Mouse (Mus musculus): ENCODE measurements at regions not wholly inside any gene's neighbourhood (a gene's known extent, or its start where the extent isn't known, plus 50 kb on each side); places are given as distances from the start of the nearest gene placed in this dataset.
A peak's percentile ranks its signal among the peaks of the same experiment; 100 is the strongest.

DNA sequence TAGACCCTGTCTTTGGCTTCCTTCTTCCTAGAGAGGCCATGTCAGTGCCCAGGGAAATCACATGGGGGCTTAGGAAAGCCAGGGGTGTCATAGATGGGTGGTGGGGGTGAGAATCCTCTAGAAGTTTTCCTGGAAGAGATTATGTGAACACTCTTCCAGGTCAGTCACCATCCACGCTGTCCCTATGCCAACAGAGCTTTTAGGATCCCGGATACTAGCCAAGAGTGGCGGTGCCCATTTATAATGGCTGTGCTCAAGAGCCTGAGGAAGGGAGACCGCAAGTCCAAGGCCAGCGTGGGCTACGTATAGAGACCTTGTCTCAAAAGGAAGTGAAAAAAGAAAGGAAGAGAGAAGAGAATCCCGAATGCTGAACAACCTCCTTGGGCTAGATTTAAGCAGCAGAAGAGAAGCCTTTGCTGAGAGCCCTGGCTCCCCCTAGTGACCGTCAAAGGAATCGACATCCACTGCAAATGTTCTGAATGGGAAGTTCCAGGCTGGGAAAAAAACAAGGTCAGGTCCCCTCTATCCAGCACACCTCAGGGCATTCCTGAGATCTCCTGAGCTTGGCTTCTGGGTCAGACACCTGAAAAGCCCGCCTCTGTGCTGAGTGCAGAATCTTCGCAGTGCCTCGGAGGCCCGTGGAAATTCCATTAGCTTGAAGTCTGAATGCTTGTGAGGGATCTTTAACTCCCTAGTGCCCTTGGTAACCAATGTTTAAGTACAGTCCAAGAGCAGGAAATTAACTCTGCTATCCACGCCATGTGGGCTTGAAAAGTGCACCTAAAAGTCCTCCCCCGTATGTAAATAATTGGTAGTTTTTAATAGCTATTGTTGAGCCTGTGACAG lies 50.5 kb upstream of the Cdh5 start:
- Histone ChIP-seq H3K36me3 (ENCODE audit: control insufficient read depth, insufficient read depth) (no peaks in the 10 kb centered on the region), H3K4me3 (no peak overlapping the region), H3K27me3 (ENCODE audit: control insufficient read depth, insufficient read depth, insufficient read length) (peaks cover 6% of the 10 kb centered on the region), H3K79me2 (ENCODE audit: control insufficient read depth, insufficient read depth) (no peaks in the 10 kb centered on the region), H3ac (ENCODE audit: control insufficient read depth, insufficient read length) (no peak overlapping the region), H3K4me2 (ENCODE audit: low read depth) (peak overlapping the region; percentile 45)
- TF ChIP-seq POLR2A (IDR thresholded peaks at IDR 0.05; ENCODE audit: insufficient read length, low read depth) (no peak), POLR2AphosphoS2 (IDR thresholded peaks at IDR 0.05; ENCODE audit: insufficient read length, low read depth) (no peak), E2F4 (IDR thresholded peaks at IDR 0.05; ENCODE audit: insufficient read depth) (no peak), SRF (IDR thresholded peaks at IDR 0.05; ENCODE audit: control insufficient read depth, insufficient read length, low read depth) (no peak), MYOD1 (IDR thresholded peaks at IDR 0.05; ENCODE audit: control insufficient read depth in 1 of 3, insufficient read length in 2 of 3, low read depth in 2 of 3) (no peak), TCF12 (IDR thresholded peaks at IDR 0.05; ENCODE audit: insufficient read depth, poor library complexity, severe bottlenecking) (no peak)

DNA sequence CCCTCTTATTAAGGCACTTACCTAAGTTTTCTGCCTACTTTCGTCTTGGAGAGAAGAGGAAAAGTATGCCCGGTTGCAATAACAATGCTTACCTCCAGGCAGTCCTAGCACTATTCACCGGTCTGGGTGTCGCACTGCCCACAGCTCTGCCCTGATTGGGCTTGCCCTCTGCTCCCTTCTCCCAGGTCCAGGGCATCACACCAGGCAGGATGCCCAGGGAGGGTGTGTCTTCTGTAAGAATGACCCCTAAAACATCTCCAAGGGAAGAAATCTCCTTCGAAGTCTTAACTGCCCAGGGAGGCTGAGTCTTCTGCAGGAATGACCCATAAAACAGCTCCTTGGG lies 49.9 kb upstream of the Cdh5 start:
- H3K27me3 ChIP-seq (ENCODE audit: control insufficient read depth, insufficient read depth, insufficient read length), result peaks cover 6% of the 10 kb centered on the region
- H3K36me3 ChIP-seq (ENCODE audit: control insufficient read depth, insufficient read depth), result no peaks in the 10 kb centered on the region
- TF ChIP-seq MYOG (IDR thresholded peaks at IDR 0.05; ENCODE audit: control insufficient read depth in 1 of 3, insufficient read depth in 1 of 3, insufficient read length in 2 of 3, low read depth in 2 of 3), result no peak
- TF ChIP-seq USF1 (IDR thresholded peaks at IDR 0.05; ENCODE audit: low read depth), result no peak
- TF ChIP-seq REST (IDR thresholded peaks at IDR 0.05; ENCODE audit: insufficient read depth, insufficient read length), result no peak
- TF ChIP-seq E2F4 (IDR thresholded peaks at IDR 0.05; ENCODE audit: insufficient read depth), result no peak
- no peak for TF ChIP-seq POLR2AphosphoS2 (IDR thresholded peaks at IDR 0.05; ENCODE audit: insufficient read length, low read depth)
- no peak for TF ChIP-seq TCF3 (IDR thresholded peaks at IDR 0.05; ENCODE audit: insufficient read length, low read depth)
- no peak for TF ChIP-seq MAX (IDR thresholded peaks at IDR 0.05; ENCODE audit: low read depth)
- TF ChIP-seq TCF12 (IDR thresholded peaks at IDR 0.05; ENCODE audit: insufficient read depth, poor library complexity, severe bottlenecking), result no peak
- no peak for TF ChIP-seq SRF (IDR thresholded peaks at IDR 0.05; ENCODE audit: control insufficient read depth, insufficient read length, low read depth)
- no peak for TF ChIP-seq CEBPB (IDR thresholded peaks at IDR 0.05; ENCODE audit: insufficient read depth, poor library complexity, severe bottlenecking)
- TF ChIP-seq MYOD1 (IDR thresholded peaks at IDR 0.05; ENCODE audit: control insufficient read depth in 1 of 3, insufficient read length in 2 of 3, low read depth in 2 of 3), result no peak
- no peak for TF ChIP-seq POLR2A (IDR thresholded peaks at IDR 0.05; ENCODE audit: insufficient read length, low read depth)
- H3ac ChIP-seq (ENCODE audit: control insufficient read depth, insufficient read length), result no peak overlapping the region
- H3K4me2 ChIP-seq (ENCODE audit: low read depth), result no peak overlapping the region
- no peak overlapping the region for H3K4me3 ChIP-seq
- H3K79me2 ChIP-seq (ENCODE audit: control insufficient read depth, insufficient read depth), result no peaks in the 10 kb centered on the region

Data from myocyte (in vitro differentiated cells).